Mouse (Mus musculus) kidney, adult 2 months (tissue): ENCODE measurements around the gene Mtmr1. TPM values are rescaled to one million over a fixed set of nuclear protein-coding genes. Genes with fewer than 3 reads are reported as not detected.

Source experiments
- DNase-seq: peaks from one replicate; pipeline ENCODE4 v3.0.0; 2021
- H3K27ac ChIP-seq: fragments of 200-500 bp; 2 replicates; pipeline ENCODE4 v1.5.1; 2012; ENCODE audit warnings: low read depth, low read length, control low read depth, inconsistent platforms; ENCODE audit not compliant: insufficient read depth
- H3K27me3 ChIP-seq: fragments of 200-500 bp; replicated peaks from 2 replicates; pipeline ENCODE4 v1.6.1; 2012; ENCODE audit warnings: mild to moderate bottlenecking, moderate library complexity, low read length, inconsistent platforms; ENCODE audit not compliant: control insufficient read depth, insufficient read depth
- H3K36me3 ChIP-seq: fragments of 200-500 bp; 2 replicates; pipeline ENCODE4 v1.6.1; 2012; ENCODE audit warnings: mild to moderate bottlenecking, moderate library complexity, low read length, inconsistent platforms; ENCODE audit not compliant: control insufficient read depth, insufficient read depth
- H3K4me1 ChIP-seq: fragments of 200-500 bp; 2 replicates; pipeline ENCODE4 v1.6.1; 2011; ENCODE audit warnings: low read length; ENCODE audit not compliant: control insufficient read depth, insufficient read depth
- H3K4me3 ChIP-seq: fragments of 200-500 bp; 2 replicates; pipeline ENCODE4 v1.5.1; 2011; ENCODE audit warnings: mild to moderate bottlenecking, low read depth, low read length, control low read depth; ENCODE audit not compliant: insufficient read depth
- CTCF ChIP-seq: fragments of 200-500 bp; conservative IDR thresholded peaks from 2 replicates; pipeline ENCODE4 v1.5.1; 2011; ENCODE audit warnings: low read depth, mild to moderate bottlenecking, control low read depth, low read length, moderate library complexity, mixed read lengths; ENCODE audit not compliant: insufficient read depth, insufficient read length
- POLR2A ChIP-seq: fragments of 200-500 bp; IDR thresholded peaks from one replicate; pipeline ENCODE4 v1.6.1; 2011; ENCODE audit warnings: low read depth, low read length, control low read depth
- WGBS: fragments of 180-500 bp; shearing (Covaris S2); methylation state at CpG from one replicate; pipeline ENCODE4 v1.1.7; 2018; 5-methylcytosine and 5-hydroxymethylcytosine counted together
- polyA plus RNA-seq: library from polyadenylated mRNA; depleted of rRNA; stranded (reverse); fragments of >200 nt; gene quantifications from 2 replicates; pipeline ENCODE4 v1.2.3, GENCODE M21; 2012; rRNA removed

Mtmr1 gene
- polyA plus RNA-seq, 1 experiment = 8.2 TPM

GRCm38 (mm10) chrX:71439473-71439872 is 74.9 kb downstream of the Mtmr1 start:
- Histone ChIP-seq H3K27me3 (no peaks in the 10 kb centered on the region), H3K27ac (no peak overlapping the region), H3K4me1 (no peaks in the 10 kb centered on the region), H3K4me3 (no peak overlapping the region), H3K36me3 (no peaks in the 10 kb centered on the region; the same call in 1 of the 2 replicates)
- no peak for TF ChIP-seq CTCF
- TF ChIP-seq POLR2A = no peak
- WGBS = 91% methylated on average over 6 of the region's 6 CpGs
- no peak for DNase-seq

GRCm38 (mm10) chrX:71442916-71443315 is 78.4 kb downstream of the Mtmr1 start:
- no peaks in the 10 kb centered on the region for H3K4me1 ChIP-seq
- 74% methylated on average over 5 of the region's 5 CpGs for WGBS
- no peaks in the 10 kb centered on the region for H3K27me3 ChIP-seq
- H3K4me3 ChIP-seq = no peak overlapping the region
- H3K27ac ChIP-seq = no peak overlapping the region
- TF ChIP-seq POLR2A (no peak), CTCF (no peak)
- DNase-seq = no peak
- no peaks in the 10 kb centered on the region for H3K36me3 ChIP-seq

GRCm38 (mm10) chrX:71456078-71456737 is 91.6 kb downstream of the Mtmr1 start:
- H3K4me3 ChIP-seq = no peak overlapping the region
- 68% methylated on average over 6 of the region's 6 CpGs for WGBS
- no peaks in the 10 kb centered on the region for H3K27me3 ChIP-seq
- no peak for DNase-seq
- H3K27ac ChIP-seq = no peak overlapping the region
- TF ChIP-seq POLR2A (no peak), CTCF (no peak)
- no peaks in the 10 kb centered on the region for H3K4me1 ChIP-seq
- no peaks in the 10 kb centered on the region for H3K36me3 ChIP-seq

- Histone ChIP-seq H3K36me3 (no peaks in the 10 kb centered on the region), H3K27ac (no peak overlapping the region), H3K4me1 (peaks cover 4% of the 10 kb centered on the region; the same call in 1 of the 2 replicates), H3K4me3 (no peak overlapping the region), H3K27me3 (no peaks in the 10 kb centered on the region)
- WGBS = 66% methylated on average over 7 of the region's 7 CpGs
- DNase-seq = no peak
- no peak for TF ChIP-seq CTCF
- no peak for TF ChIP-seq POLR2A
These were observed 99.7 kb downstream of the Mtmr1 start for GRCm38 (mm10) chrX:71464138-71464826.

- Histone ChIP-seq H3K36me3 (no peaks in the 10 kb centered on the region), H3K27ac (no peak overlapping the region), H3K4me3 (no peak overlapping the region), H3K27me3 (no peaks in the 10 kb centered on the region), H3K4me1 (peaks cover 4% of the 10 kb centered on the region; the same call in 1 of the 2 replicates)
- WGBS = 90% methylated on average over 1 of the region's 1 CpGs
- TF ChIP-seq POLR2A (no peak), CTCF (no peak)
- DNase-seq = no peak
These were observed 100.9 kb downstream of the Mtmr1 start for GRCm38 (mm10) chrX:71465417-71465816.

- peak; percentile 0 for DNase-seq
- Histone ChIP-seq H3K4me3 (no peak overlapping the region), H3K4me1 (peaks cover 4% of the 10 kb centered on the region; the same call in 1 of the 2 replicates), H3K27ac (no peak overlapping the region), H3K36me3 (no peaks in the 10 kb centered on the region), H3K27me3 (no peaks in the 10 kb centered on the region)
- TF ChIP-seq POLR2A = no peak
- no peak for TF ChIP-seq CTCF
- WGBS = 79% methylated on average over 3 of the region's 3 CpGs
These were observed 102.9 kb downstream of the Mtmr1 start for GRCm38 (mm10) chrX:71467491-71467890.

Other genes with a start within 250 kb of the Mtmr1 start
- gene Mtm1, start 154.0 kb upstream of the Mtmr1 start, polyA plus RNA-seq = 2.9 and 3.1 TPM in 2 replicates
- gene Cd99l2, start 128.1 kb downstream of the Mtmr1 start, polyA plus RNA-seq = 23.7 and 24.1 TPM in 2 replicates
- gene Hmgb3, start 191.2 kb downstream of the Mtmr1 start, polyA plus RNA-seq = 15.0 and 17.0 TPM in 2 replicates